Mouse (Mus musculus): ENCODE results near the gene Fam229b. TPM values are rescaled to one million over a fixed set of nuclear protein-coding genes. Genes with fewer than 3 reads are reported as not detected.

The Fam229b gene
- 0.35 to 1.3 TPM in 2 of 4 replicates, not detected in the others for total RNA-seq (2023)

DNA sequence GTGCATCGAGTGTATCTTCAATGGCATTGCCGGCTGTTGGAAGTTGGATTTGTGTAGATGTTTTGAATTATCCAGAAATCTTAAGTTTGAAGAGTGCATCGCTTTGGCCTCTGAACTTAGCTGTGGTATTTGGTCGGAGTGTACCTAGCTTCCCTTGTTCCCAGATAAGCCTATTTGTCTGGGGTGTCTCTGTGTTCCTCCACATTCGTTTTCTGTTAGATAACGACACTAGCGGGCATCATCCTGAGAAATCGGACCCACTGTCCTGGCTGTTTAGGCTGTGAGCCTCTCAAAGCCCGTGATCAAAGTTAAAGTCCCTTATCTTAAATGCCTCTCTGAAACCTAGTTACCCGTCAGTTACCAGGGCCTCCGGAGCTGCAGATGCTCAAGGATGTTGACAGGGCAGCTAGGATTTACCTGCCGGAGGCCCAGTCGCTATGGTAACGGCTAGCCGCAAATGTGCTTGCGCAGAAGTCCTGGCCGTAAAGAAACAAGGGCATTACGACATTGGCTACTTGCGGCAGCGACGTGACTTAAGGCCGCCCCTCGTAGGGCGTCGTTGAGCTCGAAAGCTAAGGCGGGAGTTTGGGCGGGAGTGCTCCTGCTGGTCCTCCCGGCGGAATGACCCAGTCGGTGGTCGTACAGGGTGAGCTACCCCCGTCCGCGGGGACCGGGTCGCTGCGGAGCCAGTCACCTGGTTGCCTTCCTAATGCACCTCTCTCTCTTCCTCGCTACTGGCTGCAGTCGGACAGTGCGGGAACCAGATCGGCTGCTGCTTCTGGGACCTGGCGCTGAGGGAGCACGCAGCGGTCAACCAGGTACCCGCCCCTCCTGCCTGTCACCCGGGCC is at the start of gene Fam229b, which contains the start of gene Tube1:
Gene Fam229b (minus strand): TSS at position 453 of the 849 bp plus-strand sequence.
Gene Tube1 (plus strand): TSS at position 515 of the 849 bp plus-strand sequence.

DNA sequence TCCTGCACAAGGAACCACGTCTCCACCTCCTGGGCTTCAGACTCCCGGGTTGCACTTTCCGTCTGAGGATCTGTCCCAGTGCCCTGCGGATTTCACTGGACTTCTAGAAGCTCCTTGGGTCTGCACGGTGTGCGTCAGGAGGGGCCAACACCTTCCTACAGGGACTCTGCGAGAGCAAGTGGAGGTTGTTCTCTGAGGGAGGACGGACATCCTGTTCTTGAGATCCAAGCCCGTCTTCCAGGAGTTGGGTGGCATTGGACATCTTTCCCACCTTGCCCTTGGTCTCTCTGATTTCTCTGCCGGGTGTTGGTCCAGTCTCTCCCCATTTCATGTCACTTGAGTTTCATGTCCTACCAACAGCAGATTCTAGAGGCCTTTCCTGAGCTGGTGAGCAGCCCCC is 30.0 kb upstream of the Fam229b start, which contains the start of gene Ccn6:
Gene Ccn6 (minus strand): TSS at position 101 of the 400 bp plus-strand sequence.

Other genes starting within 250 kb of the Fam229b start
- 0.15 to 0.25 TPM in 2 of 4 replicates, not detected in the others for gene Lama4, start 168.4 kb downstream of the Fam229b start, total RNA-seq (2023)
- gene Tube1, start 62 bp upstream of the Fam229b start, total RNA-seq (2023) = 5.4 to 7.9 TPM (median 7.2 TPM) in 4 replicates
- gene Ccn6, start 29.9 kb upstream of the Fam229b start, total RNA-seq (2023) = 0.69 to 0.70 TPM in 2 of 4 replicates, not detected in the others
- gene Fyn, start 234.9 kb upstream of the Fam229b start, total RNA-seq (2023) = 53.8 to 63.9 TPM (median 54.8 TPM) in 4 replicates